Mouse (Mus musculus) ES-Bruce4 (cell line): Measurements from ENCODE around the gene Mast3. TPM values are rescaled to one million over a fixed set of nuclear protein-coding genes. Genes with fewer than 3 reads are reported as not detected.
A peak's percentile ranks its signal among the peaks of the same experiment; 100 is the strongest.

Experiments used
- H3K27ac ChIP-seq: 2 replicates; pipeline ENCODE4 v1.5.1; 2012; ENCODE audit warnings: low read length, inconsistent platforms; ENCODE audit not compliant: insufficient read depth
- H3K27me3 ChIP-seq: 2 replicates; pipeline ENCODE4 v1.6.1; 2012; ENCODE audit warnings: mild to moderate bottlenecking, low read length, inconsistent platforms; ENCODE audit not compliant: control insufficient read depth, poor library complexity, insufficient read depth, severe bottlenecking
- H3K36me3 ChIP-seq: 2 replicates; pipeline ENCODE4 v1.6.1; 2012; ENCODE audit warnings: inconsistent platforms, mild to moderate bottlenecking, low read length, moderate library complexity; ENCODE audit not compliant: control insufficient read depth, poor library complexity, insufficient read depth, severe bottlenecking
- H3K4me1 ChIP-seq: one replicate; pipeline ENCODE4 v1.8.1; 2011; ENCODE audit warnings: low read length; ENCODE audit not compliant: control insufficient read depth, insufficient read depth
- H3K4me3 ChIP-seq: 2 replicates; pipeline ENCODE4 v1.5.1; 2011; ENCODE audit warnings: low read depth, mild to moderate bottlenecking, low read length
- H3K9ac ChIP-seq: 2 replicates; pipeline ENCODE4 v1.6.1; 2012; ENCODE audit warnings: low read depth, mild to moderate bottlenecking, inconsistent platforms; ENCODE audit not compliant: poor library complexity, severe bottlenecking
- H3K9me3 ChIP-seq: replicated peaks from 2 replicates; pipeline ENCODE4 v1.6.1; 2012; ENCODE audit warnings: mild to moderate bottlenecking, low read length, inconsistent platforms; ENCODE audit not compliant: control insufficient read depth, poor library complexity, insufficient read depth, severe bottlenecking
- CTCF ChIP-seq: IDR thresholded peaks from one replicate; pipeline ENCODE4 v1.8.1; 2011; ENCODE audit warnings: low read depth, low read length
- EP300 ChIP-seq: IDR thresholded peaks from 2 replicates; pipeline ENCODE4 v1.6.1; 2011; ENCODE audit warnings: low read depth, low read length; ENCODE audit not compliant: insufficient read depth
- POLR2A ChIP-seq: IDR thresholded peaks from one replicate; pipeline ENCODE4 v1.8.1; 2011; ENCODE audit warnings: low read length; ENCODE audit not compliant: insufficient read depth
- polyA plus RNA-seq: library from polyadenylated mRNA; stranded (reverse); fragments of >200 nt; gene quantifications from 2 replicates; pipeline ENCODE4 v1.2.4, GENCODE M21; 2011; ENCODE audit warnings: low read depth; ENCODE audit not compliant: missing spikeins, insufficient read depth, insufficient read length

Gene Mast3
- polyA plus RNA-seq, 1 experiment: 10.9 TPM

- Histone ChIP-seq H3K4me1 (peaks cover 2% of the 10 kb centered on the region), H3K9ac (no peak overlapping the region), H3K4me3 (no peak overlapping the region), H3K9me3 (no peaks in the 10 kb centered on the region), H3K27me3 (no peaks in the 10 kb centered on the region), H3K27ac (no peak overlapping the region), H3K36me3 (no peaks in the 10 kb centered on the region)
- no peak for TF ChIP-seq EP300
- TF ChIP-seq POLR2A: no peak
- TF ChIP-seq CTCF: no peak
Observed at GRCm38 (mm10) chr8:70772890-70773289, 32.0 kb downstream of the Mast3 start.

- Histone ChIP-seq H3K9ac (no peak overlapping the region), H3K36me3 (no peaks in the 10 kb centered on the region), H3K27me3 (no peaks in the 10 kb centered on the region), H3K4me3 (no peak overlapping the region), H3K9me3 (no peaks in the 10 kb centered on the region), H3K27ac (no peak overlapping the region), H3K4me1 (peaks cover 4% of the 10 kb centered on the region)
- TF ChIP-seq EP300 (no peak), POLR2A (no peak), CTCF (no peak)
Observed at GRCm38 (mm10) chr8:70772075-70772474, 32.8 kb downstream of the Mast3 start.

- Histone ChIP-seq H3K36me3 (no peaks in the 10 kb centered on the region), H3K4me3 (no peak overlapping the region)
- TF ChIP-seq CTCF (no peak), EP300 (no peak), POLR2A (no peak)
Observed at GRCm38 (mm10) chr8:70771217-70771616, 33.6 kb downstream of the Mast3 start.

GRCm38 (mm10) chr8:70770748-70771147 is 34.1 kb downstream of the Mast3 start:
- no peak overlapping the region for H3K27ac ChIP-seq
- H3K9me3 ChIP-seq: no peaks in the 10 kb centered on the region
- no peak for TF ChIP-seq CTCF
- no peak for TF ChIP-seq POLR2A
- TF ChIP-seq EP300: no peak
- no peaks in the 10 kb centered on the region for H3K27me3 ChIP-seq
- no peaks in the 10 kb centered on the region for H3K36me3 ChIP-seq
- peaks cover 4% of the 10 kb centered on the region for H3K4me1 ChIP-seq
- no peak overlapping the region for H3K9ac ChIP-seq
- H3K4me3 ChIP-seq: no peak overlapping the region

More at GRCm38 (mm10) chr8:70771217-70771616, 33.6 kb downstream of the Mast3 start:
- peaks cover 4% of the 10 kb centered on the region for H3K4me1 ChIP-seq
- H3K9me3 ChIP-seq: no peaks in the 10 kb centered on the region
- H3K27me3 ChIP-seq: no peaks in the 10 kb centered on the region
- H3K9ac ChIP-seq: no peak overlapping the region
- no peak overlapping the region for H3K27ac ChIP-seq

- H3K4me1 ChIP-seq: peaks cover 4% of the 10 kb centered on the region
- no peaks in the 10 kb centered on the region for H3K9me3 ChIP-seq
- 0 out of 2 replicates have a peak overlapping the region, but pooled peaks have one; percentile 0 for H3K4me3 ChIP-seq
- no peak overlapping the region for H3K27ac ChIP-seq
- H3K36me3 ChIP-seq: no peaks in the 10 kb centered on the region
- no peak overlapping the region for H3K9ac ChIP-seq
- H3K27me3 ChIP-seq: no peaks in the 10 kb centered on the region
- TF ChIP-seq POLR2A (no peak), EP300 (no peak), CTCF (no peak)
Observed at GRCm38 (mm10) chr8:70769858-70770257, 35.0 kb downstream of the Mast3 start.

GRCm38 (mm10) chr8:70769359-70769758 is 35.5 kb downstream of the Mast3 start:
- Histone ChIP-seq H3K9ac (peak overlapping the region; percentile 54), H3K4me3 (peak overlapping the region; percentile 49), H3K36me3 (no peaks in the 10 kb centered on the region; the same call in 1 of the 2 replicates), H3K27me3 (no peaks in the 10 kb centered on the region), H3K4me1 (peaks cover 4% of the 10 kb centered on the region), H3K27ac (peak overlapping the region; percentile 14; the same call in 1 of the 2 replicates), H3K9me3 (no peaks in the 10 kb centered on the region)
- TF ChIP-seq CTCF: no peak
- no peak for TF ChIP-seq EP300
- TF ChIP-seq POLR2A: no peak
